Mouse (Mus musculus): ENCODE measurements at regions not wholly inside any gene's neighbourhood (a gene's known extent, or its start where the extent isn't known, plus 50 kb on each side); places are given as distances from the start of the nearest gene placed in this dataset.

DNA sequence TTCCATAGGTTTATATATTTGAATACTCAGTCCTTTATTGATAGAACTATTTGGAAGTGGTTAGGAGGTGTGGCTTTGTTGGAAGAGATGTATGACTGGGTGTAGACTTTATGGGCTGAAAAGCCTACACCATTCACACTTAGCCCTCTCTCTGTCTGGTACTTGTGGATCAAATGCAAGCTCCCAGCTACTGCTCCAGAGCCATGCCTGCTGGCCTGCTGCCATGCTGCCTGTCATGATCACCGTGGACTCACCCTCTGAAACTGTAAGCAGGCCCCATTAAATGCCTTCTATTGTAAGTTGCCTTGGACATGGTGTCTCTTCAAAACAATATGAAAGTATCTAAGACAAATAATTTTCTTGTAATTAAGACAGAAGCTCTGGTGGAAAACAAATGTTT, 446.4 kb downstream of the Wdr20rt start:
- ATAC-seq (ENCODE audit: low read depth), result no peak
- H3K27me3 ChIP-seq, result no peaks in the 10 kb centered on the region
- no peaks in the 10 kb centered on the region for H3K4me1 ChIP-seq (replicated peaks)
- 58% methylated on average over 1 of the region's 1 CpGs for WGBS
- H3K4me3 ChIP-seq, result no peak overlapping the region
- no peaks in the 10 kb centered on the region for H3K9me3 ChIP-seq
- no peak overlapping the region for H3K4me2 ChIP-seq
- H3K36me3 ChIP-seq, result no peaks in the 10 kb centered on the region
- no peak overlapping the region for H3K9ac ChIP-seq
- no peak overlapping the region for H3K27ac ChIP-seq (replicated peaks)

DNA sequence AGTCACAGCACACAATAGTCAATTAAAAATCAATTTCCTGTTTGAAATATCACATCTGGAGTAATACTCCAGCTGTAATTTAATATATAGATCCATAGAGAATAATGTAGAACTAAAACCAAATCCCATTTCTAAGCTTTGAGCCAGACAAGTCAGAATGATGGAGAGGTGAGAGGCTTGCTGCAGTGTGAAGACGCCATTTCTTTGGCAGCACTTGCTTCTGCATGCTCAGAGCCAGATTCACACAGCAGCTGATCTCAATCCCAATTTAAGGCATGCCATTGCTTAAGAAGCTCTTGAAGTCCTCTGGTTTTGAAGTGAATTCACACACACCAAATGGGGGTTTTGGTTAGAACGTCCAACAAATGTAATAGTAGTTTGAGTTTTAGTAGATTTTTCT, 447.9 kb downstream of the Wdr20rt start:
- no peaks in the 10 kb centered on the region for H3K36me3 ChIP-seq
- no peaks in the 10 kb centered on the region for H3K4me1 ChIP-seq (replicated peaks)
- H3K9me3 ChIP-seq, result no peaks in the 10 kb centered on the region
- no peak overlapping the region for H3K4me2 ChIP-seq
- WGBS, result 80% methylated on average over 2 of the region's 2 CpGs
- H3K9ac ChIP-seq, result no peak overlapping the region
- no peak overlapping the region for H3K4me3 ChIP-seq
- H3K27ac ChIP-seq (replicated peaks), result no peak overlapping the region
- ATAC-seq (ENCODE audit: low read depth), result no peak
- no peaks in the 10 kb centered on the region for H3K27me3 ChIP-seq

DNA sequence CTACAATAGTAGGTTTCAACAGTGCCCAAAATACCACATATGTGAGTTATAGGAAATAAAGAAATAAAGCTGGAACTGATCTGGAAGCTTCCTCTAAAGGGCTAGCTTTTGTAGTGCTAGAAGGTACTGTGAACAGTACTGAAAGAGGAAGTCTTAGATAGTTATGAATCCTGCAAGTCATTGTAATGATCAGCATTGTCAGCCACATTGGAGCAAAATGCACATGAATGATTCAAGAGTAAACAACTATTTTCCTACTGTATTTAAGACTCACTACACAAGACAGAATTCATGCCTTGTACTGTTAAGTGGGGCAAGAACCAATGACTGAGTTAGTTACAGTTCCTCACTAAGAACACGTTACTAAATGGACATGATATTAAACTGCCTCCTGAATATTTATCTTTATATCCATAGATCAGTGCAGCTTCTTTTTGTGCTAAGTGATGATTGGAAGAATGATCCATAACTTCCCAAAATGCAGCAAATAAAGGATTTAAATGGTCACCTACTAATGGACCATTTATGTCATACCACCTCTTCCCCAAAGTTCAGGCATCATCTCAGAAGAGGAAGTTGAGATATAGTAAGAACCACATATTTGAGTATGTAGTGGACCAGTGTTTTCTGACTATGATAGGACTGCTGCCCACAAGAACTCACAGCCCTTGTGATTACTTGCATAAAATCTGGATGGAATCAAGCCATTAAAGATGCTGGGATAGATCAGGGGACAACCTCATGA, 449.8 kb downstream of the Wdr20rt start:
- Histone ChIP-seq H3K36me3 (no peaks in the 10 kb centered on the region), H3K4me3 (no peak overlapping the region), H3K4me1 (replicated peaks) (no peaks in the 10 kb centered on the region), H3K27ac (replicated peaks) (no peak overlapping the region), H3K9me3 (no peaks in the 10 kb centered on the region), H3K27me3 (no peaks in the 10 kb centered on the region), H3K9ac (no peak overlapping the region), H3K4me2 (no peak overlapping the region)
- WGBS, result 74% methylated on average over 1 of the region's 1 CpGs
- ATAC-seq (ENCODE audit: low read depth), result no peak

DNA sequence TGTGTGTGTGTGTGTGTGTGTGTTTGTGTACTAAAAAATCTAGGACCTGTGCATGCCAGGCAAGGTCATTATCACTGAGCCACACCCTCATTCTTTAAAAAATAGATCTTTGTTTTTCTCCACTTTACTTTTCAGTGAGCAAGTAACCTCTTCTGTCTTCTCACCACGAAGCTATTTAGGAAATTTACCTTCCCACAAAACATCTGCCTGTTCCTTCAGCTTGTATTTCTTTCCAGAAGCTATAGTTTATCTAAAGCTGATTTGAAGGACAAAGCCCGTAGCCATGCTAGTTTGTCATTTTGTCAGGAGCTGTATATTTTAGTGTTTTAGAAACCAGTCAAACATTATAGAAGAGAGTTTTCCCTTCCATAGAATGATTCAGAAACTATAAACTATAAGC, 455.0 kb downstream of the Wdr20rt start:
- H3K4me3 ChIP-seq, result no peak overlapping the region
- no peak for ATAC-seq (ENCODE audit: low read depth)
- H3K9ac ChIP-seq, result no peak overlapping the region
- H3K27ac ChIP-seq (replicated peaks), result no peak overlapping the region
- no peaks in the 10 kb centered on the region for H3K9me3 ChIP-seq
- no peaks in the 10 kb centered on the region for H3K4me1 ChIP-seq (replicated peaks)
- H3K4me2 ChIP-seq, result no peak overlapping the region
- 75% methylated on average over 2 of the region's 2 CpGs for WGBS
- no peaks in the 10 kb centered on the region for H3K27me3 ChIP-seq
- no peaks in the 10 kb centered on the region for H3K36me3 ChIP-seq

DNA sequence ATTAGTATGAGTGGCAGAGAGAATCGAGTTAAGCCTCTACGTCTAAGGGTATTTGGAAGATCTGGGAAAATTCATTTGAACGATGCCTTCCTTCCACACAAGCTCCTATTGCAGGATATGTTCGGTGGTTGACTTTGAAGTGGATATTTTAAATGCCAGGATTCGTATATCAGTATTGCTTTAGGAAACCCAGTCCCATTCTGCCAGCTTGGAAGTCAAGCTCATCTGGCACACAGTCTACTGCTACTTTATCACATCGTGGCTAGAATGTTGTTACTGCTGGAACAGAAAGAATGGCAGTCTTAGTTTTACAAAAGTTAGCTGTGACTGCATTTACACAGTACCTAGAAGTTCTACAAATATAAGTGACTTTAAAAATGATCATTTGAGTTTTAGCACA, 456.5 kb downstream of the Wdr20rt start:
- ATAC-seq (ENCODE audit: low read depth), result no peak
- Histone ChIP-seq H3K4me1 (replicated peaks) (no peaks in the 10 kb centered on the region), H3K4me3 (no peak overlapping the region), H3K9ac (no peak overlapping the region), H3K4me2 (no peak overlapping the region), H3K27ac (replicated peaks) (no peak overlapping the region), H3K36me3 (no peaks in the 10 kb centered on the region), H3K9me3 (no peaks in the 10 kb centered on the region), H3K27me3 (no peaks in the 10 kb centered on the region)
- 90% methylated on average over 6 of the region's 6 CpGs for whole genome bisulfite sequencing

DNA sequence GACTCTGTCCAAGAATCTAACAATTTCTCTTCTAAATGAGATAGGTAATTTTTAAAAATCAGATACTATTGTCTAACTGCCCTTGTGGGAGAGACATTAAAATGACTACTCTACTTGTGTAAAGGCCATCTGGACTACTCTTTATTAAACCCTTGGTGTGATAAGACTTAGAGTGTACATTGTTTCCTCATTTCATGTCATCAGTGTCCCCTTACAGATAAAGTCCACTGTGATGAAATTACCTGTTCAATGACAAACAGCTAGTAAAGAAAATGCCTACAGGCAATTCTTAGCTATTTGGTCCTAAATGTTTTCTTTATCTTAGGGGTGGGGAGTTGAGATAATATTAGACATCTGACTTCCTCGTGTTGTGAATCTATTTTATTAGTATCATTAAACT, 479.7 kb downstream of the Wdr20rt start:
- H3K4me3 ChIP-seq, result no peak overlapping the region
- no peak overlapping the region for H3K4me2 ChIP-seq
- H3K9me3 ChIP-seq, result no peaks in the 10 kb centered on the region
- 64% methylated on average over 1 of the region's 1 CpGs for WGBS
- no peaks in the 10 kb centered on the region for H3K4me1 ChIP-seq (replicated peaks)
- H3K9ac ChIP-seq, result no peak overlapping the region
- no peaks in the 10 kb centered on the region for H3K27me3 ChIP-seq
- H3K27ac ChIP-seq (replicated peaks), result no peak overlapping the region
- no peak for ATAC-seq (ENCODE audit: low read depth)
- no peaks in the 10 kb centered on the region for H3K36me3 ChIP-seq

DNA sequence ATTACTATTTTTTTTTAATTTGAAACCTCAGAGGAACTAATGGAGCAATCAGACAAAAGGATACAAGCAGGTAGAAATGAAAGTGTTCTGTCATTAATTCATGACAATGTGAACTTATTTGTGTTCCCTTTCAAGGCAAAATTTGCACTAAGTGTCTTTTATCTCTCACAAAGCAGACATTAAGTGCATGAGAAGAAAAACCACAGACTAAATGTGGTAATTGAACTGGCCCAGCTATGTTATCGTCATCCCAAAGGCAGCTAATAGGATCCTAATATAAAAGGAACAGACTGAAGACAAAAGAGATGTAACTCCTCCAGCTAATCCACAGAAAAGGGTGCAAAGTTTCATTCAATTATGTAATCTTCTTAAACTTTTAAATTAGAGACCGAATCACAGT, 487.0 kb downstream of the Wdr20rt start:
- Histone ChIP-seq H3K36me3 (no peaks in the 10 kb centered on the region), H3K4me1 (replicated peaks) (no peaks in the 10 kb centered on the region), H3K4me3 (no peak overlapping the region), H3K9me3 (no peaks in the 10 kb centered on the region), H3K27ac (replicated peaks) (no peak overlapping the region), H3K9ac (no peak overlapping the region), H3K27me3 (no peaks in the 10 kb centered on the region), H3K4me2 (no peak overlapping the region)
- no peak for ATAC-seq (ENCODE audit: low read depth)
- 71% methylated on average over 2 of the region's 2 CpGs for WGBS

Data from neural tube, embryonic 13.5 days (tissue).